Mouse (Mus musculus) forebrain, embryonic 12.5 days (tissue): ENCODE measurements around the gene Acot7. TPM values are rescaled to one million over a fixed set of nuclear protein-coding genes. Genes with fewer than 3 reads are reported as not detected.
A peak's percentile ranks its signal among the peaks of the same experiment; 100 is the strongest.

Source experiments
- ATAC-seq: fragments of 200-750 bp; cut with Nextera tagmentation; 2 replicates; pipeline ENCODE4 v1.8.0; 2017; ENCODE audit warnings: moderate TSS enrichment; ENCODE audit not compliant: low FRiP score
- H3K27ac ChIP-seq: fragments of 300-500 bp; sonication (generic); 2 replicates; pipeline ENCODE4 v1.5.1; 2016; ENCODE audit warnings: mild to moderate bottlenecking
- H3K27me3 ChIP-seq: fragments of 300-500 bp; sonication (generic); 2 replicates; pipeline ENCODE4 v1.6.1; 2016; ENCODE audit warnings: mild to moderate bottlenecking
- H3K36me3 ChIP-seq: fragments of 300-500 bp; sonication (generic); replicated peaks from 2 replicates; pipeline ENCODE4 v1.6.1; 2016; ENCODE audit warnings: mild to moderate bottlenecking
- H3K4me1 ChIP-seq: fragments of 300-500 bp; sonication (generic); 2 replicates; pipeline ENCODE4 v1.6.1; 2016
- H3K4me2 ChIP-seq: fragments of 300-500 bp; sonication (generic); 2 replicates; pipeline ENCODE4 v1.6.1; 2016; ENCODE audit warnings: mild to moderate bottlenecking, moderate library complexity
- H3K4me3 ChIP-seq: fragments of 300-500 bp; sonication (generic); replicated peaks from 2 replicates; pipeline ENCODE4 v1.5.1; 2016; ENCODE audit warnings: mild to moderate bottlenecking
- H3K9ac ChIP-seq: fragments of 300-500 bp; sonication (generic); 2 replicates; pipeline ENCODE4 v1.6.1; 2016; ENCODE audit warnings: mild to moderate bottlenecking
- H3K9me3 ChIP-seq: fragments of 300-500 bp; sonication (generic); 2 replicates; pipeline ENCODE4 v1.6.1; 2016
- WGBS: fragments of 180-500 bp; shearing (Covaris S2); methylation state at CpG from one replicate; pipeline ENCODE4 v1.1.7; 2016; 5-methylcytosine and 5-hydroxymethylcytosine counted together
- polyA plus RNA-seq: library from polyadenylated mRNA; unstranded; fragments of >200 nt; fragmentation: Nextera tagmentation; extraction: Ambion mirVana; gene quantifications from 2 replicates; pipeline ENCODE4 v1.2.1, GENCODE M21; 2016

Acot7 gene
- polyA plus RNA-seq, 1 experiment from 2014 or later = 85.9 TPM

- Histone ChIP-seq H3K36me3 (no peaks in the 10 kb centered on the region), H3K4me3 (no peak overlapping the region), H3K9ac (no peak overlapping the region), H3K4me2 (no peak overlapping the region), H3K27me3 (no peaks in the 10 kb centered on the region), H3K27ac (no peak overlapping the region), H3K4me1 (peaks cover 7% of the 10 kb centered on the region), H3K9me3 (no peaks in the 10 kb centered on the region)
- no peak for ATAC-seq
- WGBS = 76% methylated on average over 6 of the region's 6 CpGs
Measured at GRCm38 (mm10) chr4:152201492-152201891, 23.6 kb downstream of the Acot7 start.

GRCm38 (mm10) chr4:152202418-152202817 is 24.5 kb downstream of the Acot7 start:
- H3K4me1 ChIP-seq = peaks cover 7% of the 10 kb centered on the region
- ATAC-seq = no peak

GRCm38 (mm10) chr4:152202905-152203304 is 25.0 kb downstream of the Acot7 start:
- Histone ChIP-seq H3K9me3 (no peaks in the 10 kb centered on the region), H3K4me1 (peaks cover 7% of the 10 kb centered on the region), H3K36me3 (no peaks in the 10 kb centered on the region), H3K9ac (no peak overlapping the region), H3K4me2 (no peak overlapping the region), H3K4me3 (no peak overlapping the region), H3K27ac (no peak overlapping the region), H3K27me3 (no peaks in the 10 kb centered on the region)
- WGBS = 84% methylated on average over 3 of the region's 3 CpGs
- ATAC-seq = no peak

More at GRCm38 (mm10) chr4:152202418-152202817, 24.5 kb downstream of the Acot7 start:
- Histone ChIP-seq H3K36me3 (no peaks in the 10 kb centered on the region), H3K27me3 (no peaks in the 10 kb centered on the region), H3K9ac (no peak overlapping the region), H3K4me3 (no peak overlapping the region), H3K9me3 (no peaks in the 10 kb centered on the region), H3K4me2 (no peak overlapping the region), H3K27ac (no peak overlapping the region)
- WGBS = 86% methylated on average over 1 of the region's 1 CpGs

- H3K9me3 ChIP-seq = no peaks in the 10 kb centered on the region
- H3K4me3 ChIP-seq = no peak overlapping the region
- no peak overlapping the region for H3K9ac ChIP-seq
- peaks cover 7% of the 10 kb centered on the region for H3K4me1 ChIP-seq
- no peaks in the 10 kb centered on the region for H3K36me3 ChIP-seq
- H3K27me3 ChIP-seq = no peaks in the 10 kb centered on the region
- no peak for ATAC-seq
- no peak overlapping the region for H3K27ac ChIP-seq
- no peak overlapping the region for H3K4me2 ChIP-seq
- 91% methylated on average over 6 of the region's 6 CpGs for WGBS
Measured at GRCm38 (mm10) chr4:152204663-152205062, 26.7 kb downstream of the Acot7 start.

- Histone ChIP-seq H3K4me3 (no peak overlapping the region), H3K9ac (no peak overlapping the region), H3K36me3 (no peaks in the 10 kb centered on the region), H3K27ac (no peak overlapping the region), H3K4me1 (peaks cover 7% of the 10 kb centered on the region), H3K27me3 (no peaks in the 10 kb centered on the region), H3K4me2 (no peak overlapping the region), H3K9me3 (no peaks in the 10 kb centered on the region)
- ATAC-seq = no peak
- 72% methylated on average over 6 of the region's 6 CpGs for WGBS
Measured at GRCm38 (mm10) chr4:152206199-152206598, 28.3 kb downstream of the Acot7 start.

- 82% methylated on average over 4 of the region's 4 CpGs for WGBS
- no peak for ATAC-seq
Measured at GRCm38 (mm10) chr4:152209623-152210022, 31.7 kb downstream of the Acot7 start.

GRCm38 (mm10) chr4:152212091-152212505 is 34.2 kb downstream of the Acot7 start:
- Histone ChIP-seq H3K27me3 (peaks cover 19% of the 10 kb centered on the region), H3K36me3 (no peaks in the 10 kb centered on the region), H3K4me1 (peaks cover 4% of the 10 kb centered on the region), H3K27ac (no peak overlapping the region), H3K4me3 (no peak overlapping the region), H3K4me2 (no peak overlapping the region), H3K9me3 (no peaks in the 10 kb centered on the region), H3K9ac (no peak overlapping the region)
- WGBS = 82% methylated on average over 6 of the region's 6 CpGs
- peak; percentile 25; the same call in 1 of the 2 replicates for ATAC-seq

More at GRCm38 (mm10) chr4:152209623-152210022, 31.7 kb downstream of the Acot7 start:
- Histone ChIP-seq H3K4me1 (peaks cover 4% of the 10 kb centered on the region), H3K27ac (no peak overlapping the region), H3K36me3 (no peaks in the 10 kb centered on the region), H3K27me3 (peaks cover 11% of the 10 kb centered on the region; the same call in 1 of the 2 replicates), H3K9me3 (no peaks in the 10 kb centered on the region), H3K9ac (no peak overlapping the region), H3K4me2 (no peak overlapping the region), H3K4me3 (no peak overlapping the region)

- H3K4me2 ChIP-seq = no peak overlapping the region
- peaks cover 4% of the 10 kb centered on the region for H3K4me1 ChIP-seq
- H3K36me3 ChIP-seq = no peaks in the 10 kb centered on the region
- peaks cover 19% of the 10 kb centered on the region for H3K27me3 ChIP-seq
- no peak overlapping the region for H3K27ac ChIP-seq
- no peaks in the 10 kb centered on the region for H3K9me3 ChIP-seq
- WGBS = 47% methylated on average over 5 of the region's 5 CpGs
- ATAC-seq = peak; percentile 34; the same call in 1 of the 2 replicates
- no peak overlapping the region for H3K9ac ChIP-seq
- H3K4me3 ChIP-seq = no peak overlapping the region
Measured at GRCm38 (mm10) chr4:152212531-152212930, 34.6 kb downstream of the Acot7 start.

GRCm38 (mm10) chr4:152212974-152213373 is 35.0 kb downstream of the Acot7 start:
- no peak overlapping the region for H3K4me2 ChIP-seq
- H3K27me3 ChIP-seq = peaks cover 21% of the 10 kb centered on the region
- H3K9me3 ChIP-seq = no peaks in the 10 kb centered on the region
- H3K4me1 ChIP-seq = peaks cover 4% of the 10 kb centered on the region
- H3K4me3 ChIP-seq = no peak overlapping the region
- no peaks in the 10 kb centered on the region for H3K36me3 ChIP-seq
- no peak overlapping the region for H3K27ac ChIP-seq
- no peak overlapping the region for H3K9ac ChIP-seq
- no peak for ATAC-seq
- WGBS = 82% methylated on average over 11 of the region's 11 CpGs

GRCm38 (mm10) chr4:152213760-152214480 is 36.0 kb downstream of the Acot7 start:
- H3K9ac ChIP-seq = no peak overlapping the region
- no peaks in the 10 kb centered on the region for H3K9me3 ChIP-seq
- H3K4me1 ChIP-seq = peaks cover 4% of the 10 kb centered on the region
- ATAC-seq = peak; percentile 69
- no peak overlapping the region for H3K27ac ChIP-seq
- peaks cover 31% of the 10 kb centered on the region for H3K27me3 ChIP-seq
- WGBS = 38% methylated on average over 6 of the region's 6 CpGs
- no peak overlapping the region for H3K4me3 ChIP-seq
- H3K4me2 ChIP-seq = no peak overlapping the region
- H3K36me3 ChIP-seq = 0 out of 2 replicates have a peak, but pooled peaks cover under 1% of the 10 kb centered on the region

GRCm38 (mm10) chr4:152214871-152215415 is 37.0 kb downstream of the Acot7 start:
- no peak overlapping the region for H3K27ac ChIP-seq
- H3K4me1 ChIP-seq = peaks cover 4% of the 10 kb centered on the region
- ATAC-seq = no peak
- H3K36me3 ChIP-seq = 0 out of 2 replicates have a peak, but pooled peaks cover 5% of the 10 kb centered on the region
- no peak overlapping the region for H3K4me3 ChIP-seq
- H3K27me3 ChIP-seq = peaks cover 38% of the 10 kb centered on the region
- no peak overlapping the region for H3K9ac ChIP-seq
- WGBS = 82% methylated on average over 8 of the region's 8 CpGs
- no peak overlapping the region for H3K4me2 ChIP-seq
- no peaks in the 10 kb centered on the region for H3K9me3 ChIP-seq

- H3K27me3 ChIP-seq = peaks cover 56% of the 10 kb centered on the region
- peaks cover 16% of the 10 kb centered on the region; the same call in 1 of the 2 replicates for H3K36me3 ChIP-seq
- no peak overlapping the region for H3K4me3 ChIP-seq
- no peak overlapping the region for H3K4me2 ChIP-seq
- no peak overlapping the region for H3K9ac ChIP-seq
- WGBS = 96% methylated on average over 3 of the region's 3 CpGs
- H3K4me1 ChIP-seq = peaks cover 22% of the 10 kb centered on the region
- no peak for ATAC-seq
- no peak overlapping the region for H3K27ac ChIP-seq
- H3K9me3 ChIP-seq = no peaks in the 10 kb centered on the region
Measured at GRCm38 (mm10) chr4:152219591-152219990, 41.7 kb downstream of the Acot7 start.
